Mouse (Mus musculus) erythroblast, embryonic 14.5 days (primary cell): Measurements from ENCODE around the gene Krt31. TPM values are rescaled to one million over a fixed set of nuclear protein-coding genes. Genes with fewer than 3 reads are reported as not detected.

Experiments
- H3K27me3 ChIP-seq: 2 replicates; pipeline ENCODE4 v1.6.1; 2012; ENCODE audit warnings: inconsistent platforms; ENCODE audit not compliant: control insufficient read depth
- H3K36me3 ChIP-seq: 2 replicates; pipeline ENCODE4 v1.6.1; 2012; ENCODE audit warnings: mild to moderate bottlenecking, inconsistent platforms; ENCODE audit not compliant: control insufficient read depth
- H3K4me1 ChIP-seq: 2 replicates; pipeline ENCODE4 v1.6.1; 2012; ENCODE audit warnings: inconsistent platforms; ENCODE audit not compliant: control insufficient read depth
- H3K4me3 ChIP-seq: replicated peaks from 2 replicates; pipeline ENCODE3; 2012; ENCODE audit warnings: moderate library complexity, mild to moderate bottlenecking, inconsistent platforms
- H3K9me3 ChIP-seq: 2 replicates; pipeline ENCODE4 v1.6.1; 2012; ENCODE audit warnings: low read length, inconsistent platforms, mixed read lengths; ENCODE audit not compliant: control insufficient read depth
- GATA1 ChIP-seq: IDR thresholded peaks from 2 replicates; pipeline ENCODE4 v1.6.1; 2012; ENCODE audit warnings: low read length, inconsistent platforms, mixed read lengths
- TAL1 ChIP-seq: IDR thresholded peaks from 3 replicates; pipeline ENCODE4 v1.6.1; 2012; ENCODE audit warnings: low read length, inconsistent platforms, mixed read lengths
- polyA plus RNA-seq: library from polyadenylated mRNA; stranded (reverse); fragments of >175 nt; gene quantifications from 2 replicates; pipeline ENCODE4 v1.2.3, GENCODE M21; 2012

Krt31 gene
- not detected in 2 replicates for polyA plus RNA-seq

GRCm38 (mm10) chr11:100050451-100050850 is at the start of gene Krt31:
TSS of gene Krt31 (minus strand) at chr11:100050551.
- Histone ChIP-seq H3K36me3 (no peaks in the 10 kb centered on the region), H3K4me1 (no peaks in the 10 kb centered on the region), H3K9me3 (peaks cover 10% of the 10 kb centered on the region), H3K27me3 (no peaks in the 10 kb centered on the region), H3K4me3 (no peak within 1 kb of the TSS)
- TF ChIP-seq TAL1 (no peak), GATA1 (no peak)

- TF ChIP-seq TAL1 = no peak
- no peak for TF ChIP-seq GATA1
- Histone ChIP-seq H3K36me3 (no peaks in the 10 kb centered on the region), H3K4me3 (no peak overlapping the region), H3K4me1 (no peaks in the 10 kb centered on the region), H3K27me3 (no peaks in the 10 kb centered on the region), H3K9me3 (no peaks in the 10 kb centered on the region)
These were observed 47.5 kb upstream of the Krt31 start for GRCm38 (mm10) chr11:100097819-100098218.

- TF ChIP-seq GATA1 (no peak), TAL1 (no peak)
- Histone ChIP-seq H3K4me1 (no peaks in the 10 kb centered on the region), H3K4me3 (no peak within 1 kb of the TSS), H3K27me3 (no peaks in the 10 kb centered on the region), H3K36me3 (no peaks in the 10 kb centered on the region), H3K9me3 (no peaks in the 10 kb centered on the region)
These were observed 45.8 kb upstream of the Krt31 start, which contains the start of gene Krt35 for GRCm38 (mm10) chr11:100096141-100096540. TSS of gene Krt35 (minus strand) at chr11:100096241.

- Histone ChIP-seq H3K36me3 (no peaks in the 10 kb centered on the region), H3K4me3 (no peak overlapping the region), H3K9me3 (peaks cover 4% of the 10 kb centered on the region; the same call in 1 of the 2 replicates), H3K27me3 (no peaks in the 10 kb centered on the region), H3K4me1 (no peaks in the 10 kb centered on the region)
- TF ChIP-seq GATA1 (no peak), TAL1 (no peak)
These were observed 38.2 kb upstream of the Krt31 start for GRCm38 (mm10) chr11:100088378-100089025.

- TF ChIP-seq TAL1 (no peak), GATA1 (no peak)
- no peaks in the 10 kb centered on the region for H3K27me3 ChIP-seq
- no peak within 1 kb of the TSS for H3K4me3 ChIP-seq
- no peaks in the 10 kb centered on the region for H3K4me1 ChIP-seq
- H3K36me3 ChIP-seq = no peaks in the 10 kb centered on the region
- peaks cover 4% of the 10 kb centered on the region; the same call in 1 of the 2 replicates for H3K9me3 ChIP-seq
These were observed 37.5 kb upstream of the Krt31 start, which contains the start of gene Krt32 for GRCm38 (mm10) chr11:100087861-100088260. TSS of gene Krt32 (minus strand) at chr11:100088226.

GRCm38 (mm10) chr11:100073873-100074272 is 23.5 kb upstream of the Krt31 start:
- H3K36me3 ChIP-seq = no peaks in the 10 kb centered on the region
- no peaks in the 10 kb centered on the region for H3K9me3 ChIP-seq
- H3K4me3 ChIP-seq = no peak overlapping the region
- no peak for TF ChIP-seq TAL1
- TF ChIP-seq GATA1 = no peak
- no peaks in the 10 kb centered on the region for H3K4me1 ChIP-seq
- no peaks in the 10 kb centered on the region for H3K27me3 ChIP-seq

GRCm38 (mm10) chr11:100067293-100068036 is 17.1 kb upstream of the Krt31 start:
- no peaks in the 10 kb centered on the region for H3K27me3 ChIP-seq
- no peaks in the 10 kb centered on the region for H3K36me3 ChIP-seq
- H3K4me3 ChIP-seq = no peak overlapping the region
- TF ChIP-seq TAL1 = no peak
- no peaks in the 10 kb centered on the region for H3K4me1 ChIP-seq
- H3K9me3 ChIP-seq = no peaks in the 10 kb centered on the region

GRCm38 (mm10) chr11:100066236-100067010 is 16.1 kb upstream of the Krt31 start:
- Histone ChIP-seq H3K4me3 (no peak overlapping the region), H3K27me3 (no peaks in the 10 kb centered on the region), H3K9me3 (no peaks in the 10 kb centered on the region), H3K4me1 (no peaks in the 10 kb centered on the region), H3K36me3 (no peaks in the 10 kb centered on the region)
- no peak for TF ChIP-seq TAL1

- Histone ChIP-seq H3K4me1 (no peaks in the 10 kb centered on the region), H3K36me3 (no peaks in the 10 kb centered on the region), H3K9me3 (no peaks in the 10 kb centered on the region), H3K27me3 (no peaks in the 10 kb centered on the region), H3K4me3 (no peak overlapping the region)
- TF ChIP-seq TAL1 = no peak
- TF ChIP-seq GATA1 = no peak
These were observed 8.5 kb upstream of the Krt31 start for GRCm38 (mm10) chr11:100058875-100059274.
